Mouse (Mus musculus) urinary bladder, adult 18-20 months (tissue): Measurements from ENCODE around the gene Tpra1.

ENCODE experiments used
- DNase-seq, 2 experiments: peaks; one replicate each; pipeline ENCODE4 v3.0.0; 2022; ENCODE audit warnings: low spot score in 2 of 2, mixed read lengths in 2 of 2

Gene Tpra1

DNA sequence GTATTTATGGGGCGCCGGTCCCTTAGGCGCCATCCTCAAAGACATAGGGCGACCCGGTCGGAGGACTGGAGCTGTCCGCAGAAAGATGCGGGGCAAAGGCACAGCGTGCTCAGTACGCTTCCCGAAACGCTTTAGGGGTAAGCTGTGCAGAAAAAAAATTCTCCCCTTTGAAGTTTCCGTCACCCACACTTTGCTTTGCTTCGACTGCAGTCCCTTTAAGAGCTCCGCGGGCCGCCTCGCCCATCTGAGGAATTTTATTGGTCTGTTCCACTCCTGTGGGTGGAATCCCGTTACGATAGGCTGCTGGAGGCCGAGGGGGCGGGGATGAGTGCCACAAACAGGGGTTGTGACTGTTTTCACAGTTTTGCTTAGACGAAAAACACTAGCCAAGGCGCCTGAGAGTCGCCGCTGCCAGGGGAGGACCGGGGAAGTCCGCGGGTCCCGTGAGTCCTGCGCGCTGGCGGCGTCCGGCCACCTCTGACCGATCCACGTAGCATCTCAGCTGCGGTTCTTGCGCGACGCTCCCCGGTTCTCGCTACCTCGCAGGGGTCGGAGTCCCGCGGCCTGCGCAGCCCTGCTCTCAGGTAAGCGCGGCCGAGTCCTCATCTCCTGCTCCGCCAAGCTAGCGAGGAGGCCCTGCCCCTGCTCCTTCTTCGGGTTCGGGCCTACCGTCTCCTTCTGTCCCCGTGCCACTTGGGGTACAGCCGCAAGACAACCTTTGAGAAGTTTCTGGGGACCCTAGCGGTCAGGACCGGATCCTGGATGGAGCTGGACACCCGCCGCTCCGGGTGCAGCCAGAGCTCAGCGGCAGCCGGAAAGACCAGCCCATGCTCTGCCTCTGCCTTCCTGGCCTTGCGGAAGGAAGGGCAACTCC lies at the start of gene Tpra1:
Gene Tpra1, plus strand, starts transcription at position 305 of the 874 bp plus-strand sequence.
- DNase-seq: peak; percentile 82 to 94

DNA sequence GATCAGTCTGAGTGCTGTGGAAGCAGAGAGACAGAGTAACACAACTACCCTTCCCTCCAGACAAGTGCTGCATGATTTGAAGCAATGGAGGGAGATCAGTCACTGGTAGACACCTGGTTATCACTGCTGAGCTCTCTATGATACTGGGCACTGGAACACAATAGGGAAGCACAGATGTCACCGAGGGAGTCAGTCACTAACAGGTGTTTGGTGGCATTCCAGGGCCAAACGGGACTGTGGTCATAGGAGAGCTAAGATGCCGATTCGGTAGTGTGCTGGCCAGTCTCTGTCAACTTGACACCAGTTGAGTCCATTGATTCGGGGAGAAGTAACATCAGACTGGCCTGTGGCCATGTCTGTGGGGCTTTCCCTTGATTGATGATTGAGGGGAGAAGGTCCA lies 47.5 kb upstream of the Tpra1 start:
- DNase-seq: no peak

DNA sequence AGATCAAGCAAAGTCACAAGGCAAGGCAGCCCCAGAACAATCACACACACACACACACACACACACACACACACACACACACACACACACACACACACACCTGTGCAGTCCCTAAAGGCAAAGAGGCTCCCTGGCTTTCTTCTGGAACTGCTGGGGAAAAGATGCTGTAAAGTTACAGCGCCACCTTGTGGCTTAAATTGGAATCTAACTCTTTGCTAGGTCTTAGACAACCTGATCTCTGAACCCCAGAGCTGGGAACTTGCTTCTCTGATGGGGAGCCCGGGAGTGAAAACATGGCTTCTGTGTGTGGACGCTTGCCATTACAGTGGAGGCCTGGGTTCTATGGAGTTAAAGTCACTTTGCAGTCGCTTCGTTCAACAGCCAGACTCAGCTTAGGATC lies 46.4 kb upstream of the Tpra1 start:
- DNase-seq: no peak

DNA sequence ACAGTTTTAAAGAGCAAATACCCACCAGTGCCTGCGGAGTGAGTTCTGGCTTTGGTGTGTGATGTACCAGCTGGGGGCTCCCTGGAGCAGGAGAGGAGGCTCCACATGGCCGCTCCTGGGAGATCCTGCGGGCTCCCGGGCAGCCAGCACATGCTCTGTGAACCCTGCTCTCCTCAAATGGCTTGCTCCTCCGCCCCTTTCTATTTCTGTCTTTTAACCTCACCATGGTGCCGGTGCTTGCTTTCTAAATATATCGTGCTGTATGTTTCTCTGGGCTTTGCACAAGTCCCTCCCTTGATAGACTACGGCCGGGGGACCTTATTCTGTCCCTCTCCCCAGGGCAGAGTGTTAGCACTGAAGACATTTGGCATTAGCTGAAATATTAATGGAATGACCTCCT lies 44.8 kb upstream of the Tpra1 start:
- no peak for DNase-seq

DNA sequence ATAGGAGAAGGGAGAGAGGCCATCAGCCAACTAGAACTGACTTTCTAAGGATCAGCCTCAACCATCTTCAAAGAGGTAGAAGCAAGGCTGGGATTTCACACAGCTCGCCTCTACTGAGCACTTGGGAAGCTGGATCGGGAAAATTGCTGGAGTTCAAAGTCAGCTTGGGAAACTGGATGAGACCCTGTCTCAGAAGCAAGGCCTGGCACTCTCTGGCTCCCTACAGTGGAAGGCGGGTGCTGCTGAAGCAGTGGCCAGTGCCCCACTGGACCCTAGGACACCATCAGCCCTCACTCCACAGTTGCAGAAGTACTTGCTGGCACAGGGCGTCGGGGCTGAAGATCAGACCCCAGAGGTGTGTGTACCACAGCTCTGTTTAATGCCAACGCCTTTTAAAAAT lies 44.2 kb upstream of the Tpra1 start:
- DNase-seq: no peak

GRCm38 (mm10) chr6:88858341-88858740 lies 43.7 kb upstream of the Tpra1 start:
- DNase-seq: no peak

DNA sequence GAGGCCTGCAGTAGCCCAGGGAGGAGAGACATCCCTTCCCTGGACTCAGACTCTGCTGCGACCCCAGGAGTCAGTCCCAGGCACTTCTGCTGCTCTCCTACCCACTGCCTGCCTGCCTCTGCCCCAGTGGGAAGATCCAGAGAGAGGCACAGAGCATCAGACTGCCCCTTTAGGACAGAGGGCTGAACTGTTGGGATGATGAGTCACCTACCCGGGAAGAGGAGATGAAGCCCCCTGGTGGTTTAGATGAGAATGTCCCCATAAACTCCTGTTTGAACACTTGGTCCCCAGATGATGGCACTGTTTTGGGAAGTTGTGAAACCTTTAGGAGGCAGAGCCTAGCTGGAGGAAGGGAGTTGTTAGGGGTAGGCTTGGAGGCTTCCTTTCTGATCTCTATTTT lies 41.1 kb upstream of the Tpra1 start:
- no peak for DNase-seq

GRCm38 (mm10) chr6:88865704-88866103 lies 36.3 kb upstream of the Tpra1 start:
- no peak for DNase-seq

- DNase-seq: peak; percentile 15 to 25
Measured at GRCm38 (mm10) chr6:88869459-88869858, 32.6 kb upstream of the Tpra1 start.

- no peak for DNase-seq
Measured at GRCm38 (mm10) chr6:88870594-88870993, 31.5 kb upstream of the Tpra1 start.

DNA sequence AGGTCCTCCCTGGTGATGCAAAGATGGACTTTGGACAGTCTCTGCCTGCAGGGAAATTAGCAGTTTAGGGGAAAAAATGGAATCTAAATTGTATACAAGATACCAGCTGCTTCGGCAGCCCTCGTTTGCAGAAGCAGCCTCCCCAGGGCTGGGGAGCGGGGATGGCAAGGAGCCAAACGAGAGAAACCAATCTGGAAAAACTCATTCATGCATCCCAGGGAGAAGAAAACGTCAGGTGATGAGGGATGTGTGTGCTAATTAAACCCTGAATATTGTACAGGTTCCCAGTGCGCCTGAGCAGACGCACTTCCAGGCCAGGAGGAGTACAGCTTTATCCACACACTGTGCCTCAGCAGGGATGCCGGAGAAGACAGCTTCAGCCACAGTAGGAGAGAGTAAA lies 30.5 kb upstream of the Tpra1 start:
- DNase-seq: no peak

- DNase-seq: no peak
Measured at GRCm38 (mm10) chr6:88872811-88873210, 29.2 kb upstream of the Tpra1 start.

GRCm38 (mm10) chr6:88873965-88874867 lies 27.8 kb upstream of the Tpra1 start:
- DNase-seq: peak in 1 of 2 experiments; percentile 17

GRCm38 (mm10) chr6:88874868-88875508 lies 27.1 kb upstream of the Tpra1 start, which contains the start of gene Podxl2:
Gene Podxl2 (minus strand): TSS chr6:88875044.
- DNase-seq: peak; percentile 32 to 34

- no peak for DNase-seq
Measured at GRCm38 (mm10) chr6:88879471-88879870, 22.6 kb upstream of the Tpra1 start.

DNA sequence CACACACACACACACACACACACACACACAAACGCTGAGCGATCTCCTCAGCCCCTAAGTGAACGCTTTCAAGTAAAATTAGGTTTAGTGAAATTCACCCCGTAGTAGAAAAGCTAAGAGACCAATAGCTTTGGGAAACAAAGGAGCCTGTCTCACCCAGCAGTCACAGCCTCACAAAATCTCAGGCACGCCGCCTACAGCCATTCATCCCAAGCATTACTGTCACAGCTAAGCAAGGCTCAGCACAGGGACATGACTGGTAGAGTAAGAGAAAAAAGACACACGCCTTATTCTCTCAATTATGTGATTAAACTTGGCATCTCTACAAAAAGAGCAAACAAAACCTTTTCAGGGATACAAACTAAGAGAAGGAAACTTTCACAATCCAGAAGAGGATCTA lies 20.7 kb upstream of the Tpra1 start:
- no peak for DNase-seq

- no peak for DNase-seq
Measured at GRCm38 (mm10) chr6:88884195-88884594, 17.9 kb upstream of the Tpra1 start.

- no peak for DNase-seq
Measured at GRCm38 (mm10) chr6:88884690-88885089, 17.4 kb upstream of the Tpra1 start.

DNA sequence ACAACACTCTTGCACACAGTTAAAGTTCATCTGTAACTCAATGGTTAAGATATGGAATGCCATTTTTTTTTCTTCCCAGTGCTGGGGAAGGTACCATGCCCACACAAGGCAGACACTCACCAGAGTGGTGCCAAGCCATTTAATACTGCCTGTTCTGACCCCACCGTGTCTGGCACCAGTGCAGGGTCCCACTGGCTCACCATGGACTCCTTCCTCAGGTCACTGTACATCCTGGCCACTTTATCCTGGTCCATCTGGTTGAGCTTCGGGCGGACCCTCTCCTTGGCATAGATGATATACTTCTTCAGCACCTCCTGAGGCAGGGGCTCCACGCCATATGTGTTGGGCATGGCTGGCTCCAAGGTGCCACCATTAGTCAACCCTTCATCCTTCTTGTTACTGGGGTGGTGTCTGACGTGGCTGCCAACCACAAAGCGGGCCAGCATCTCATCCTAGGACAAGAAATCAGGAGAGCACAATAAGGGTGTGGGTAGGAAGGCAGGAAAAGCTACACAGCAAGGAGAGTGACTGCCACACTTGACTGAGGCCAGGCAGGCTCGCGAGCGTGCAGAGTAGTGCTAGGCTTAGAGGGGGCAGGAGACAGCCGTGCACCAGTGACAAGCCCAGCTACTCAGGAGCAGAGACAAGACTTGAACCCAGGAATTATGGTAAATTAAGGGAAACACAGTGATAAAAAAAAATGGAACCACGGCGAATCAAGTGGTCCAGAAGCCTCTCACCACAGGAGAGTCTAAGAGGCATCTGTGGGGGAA lies 16.2 kb upstream of the Tpra1 start:
- no peak for DNase-seq

GRCm38 (mm10) chr6:88886417-88886967 lies 15.6 kb upstream of the Tpra1 start:
- no peak for DNase-seq
